Mouse (Mus musculus): ENCODE results near the gene Aamdc.

Gene Aamdc

GRCm38 (mm10) chr7:97519935-97520334 lies 59.4 kb downstream of the Aamdc start:
- in situ Hi-C loops (cut with MboI, MseI): no loop called here

DNA sequence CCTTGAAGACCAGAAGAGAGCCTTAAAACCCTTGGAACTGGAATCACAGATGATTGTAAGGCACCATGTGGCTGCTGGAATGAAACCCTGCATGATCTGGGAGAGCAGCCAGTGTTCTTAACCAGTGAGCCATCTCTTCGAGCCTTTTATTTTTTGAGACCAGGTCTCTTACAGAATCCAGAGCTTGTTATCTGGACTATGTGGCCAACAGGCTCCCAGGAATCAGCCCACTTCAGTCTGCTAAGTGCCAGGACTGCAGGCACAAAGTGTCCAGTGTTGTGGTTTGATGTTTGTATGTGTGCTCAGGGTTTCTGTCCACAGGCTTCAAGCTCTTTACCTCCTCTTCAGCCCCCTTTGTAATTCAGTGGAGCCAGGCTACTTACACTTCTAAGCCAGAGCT lies 64.5 kb downstream of the Aamdc start:
- in situ Hi-C loops (cut with MboI, MseI): no loop called here

GRCm38 (mm10) chr7:97500555-97501209 lies 78.6 kb downstream of the Aamdc start:
- in situ Hi-C loops (cut with MboI, MseI): no loop called here
